Mouse (Mus musculus): Measurements from ENCODE around the gene Olfr684. TPM values are rescaled to one million over a fixed set of nuclear protein-coding genes. Genes with fewer than 3 reads are reported as not detected.
A peak's percentile ranks its signal among the peaks of the same experiment; 100 is the strongest.

Gene Olfr684
- not detected in 2 replicates for polyA plus RNA-seq (2015; fragmentation: Nextera tagmentation; extraction: Ambion mirVana)

DNA sequence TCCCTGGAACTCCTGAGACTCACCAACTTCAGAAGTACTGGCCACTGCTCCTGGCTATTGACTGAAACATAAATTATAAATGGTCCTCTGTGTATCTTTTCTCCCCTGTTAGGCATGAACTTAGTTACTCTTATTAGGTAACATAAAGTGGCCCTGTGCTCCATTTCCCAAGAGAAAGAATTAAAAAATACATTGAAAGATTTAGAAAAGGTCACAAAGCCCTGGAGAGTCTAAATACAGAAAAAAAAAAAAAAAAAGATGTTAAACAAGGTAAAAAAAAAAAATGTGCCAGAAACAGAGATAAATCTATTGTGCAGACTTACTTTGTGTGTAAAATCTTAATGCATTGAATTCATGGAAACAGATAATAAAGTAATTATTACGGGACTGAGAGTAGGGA, at the start of gene Olfr684:
TSS of gene Olfr684 (minus strand) at position 101 of the 400 bp plus-strand sequence.
- Histone ChIP-seq H3K9me3 (ENCODE audit: low read length) (no peaks in the 10 kb centered on the region), H3K4me1 (ENCODE audit: insufficient read depth, low read depth, low read length) (no peaks in the 10 kb centered on the region), H3K9ac (replicated peaks; ENCODE audit: low read depth) (no peak within 1 kb of the TSS), H3K27me3 (replicated peaks; ENCODE audit: insufficient read depth, low read length) (no peaks in the 10 kb centered on the region), H3K27ac (ENCODE audit: low read length) (no peak within 1 kb of the TSS), H3K36me3 (ENCODE audit: insufficient read depth, low read length) (no peaks in the 10 kb centered on the region), H3K4me2 (replicated peaks; ENCODE audit: low read depth, low read length) (no peak within 1 kb of the TSS), H3K4me3 (ENCODE audit: low read depth, low read length) (no peak within 1 kb of the TSS)
- 65% methylated on average over 1 of the region's 1 CpGs for WGBS
- DNase-seq (ENCODE audit: low spot score) (no peak), ATAC-seq (no peak)
- TF ChIP-seq CTCF (IDR thresholded peaks at IDR 0.05) = no peak
- TF ChIP-seq EP300 (IDR thresholded peaks at IDR 0.05) = no peak

DNA sequence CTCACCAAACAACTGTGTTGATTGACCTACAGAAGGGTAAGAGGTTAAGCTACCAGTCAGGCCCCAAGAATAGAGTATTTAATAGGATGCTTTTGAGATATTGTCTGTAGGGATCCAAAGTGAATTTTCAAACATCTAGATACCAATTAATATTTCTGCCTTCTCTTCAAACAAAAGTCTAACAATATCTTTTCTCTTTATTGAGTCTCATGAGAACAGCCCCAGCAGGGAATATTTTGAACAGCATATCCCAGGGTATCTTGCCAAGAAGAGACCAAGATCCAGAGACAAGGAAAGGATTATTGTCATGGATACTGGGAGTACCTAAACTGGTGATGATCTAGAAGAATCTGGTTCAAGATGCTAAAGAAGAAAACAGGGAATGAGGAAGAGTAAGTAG, 43.9 kb upstream of the Olfr684 start, which contains the start of gene Olfr686:
TSS of gene Olfr686 (minus strand) at position 101 of the 400 bp plus-strand sequence.
- Histone ChIP-seq H3K4me1 (ENCODE audit: insufficient read depth, low read depth, low read length) (no peaks in the 10 kb centered on the region), H3K27ac (ENCODE audit: low read length) (no peak within 1 kb of the TSS), H3K27me3 (replicated peaks; ENCODE audit: insufficient read depth, low read length) (no peaks in the 10 kb centered on the region), H3K9me3 (ENCODE audit: low read length) (no peaks in the 10 kb centered on the region), H3K4me3 (ENCODE audit: low read depth, low read length) (no peak within 1 kb of the TSS), H3K4me2 (replicated peaks; ENCODE audit: low read depth, low read length) (no peak within 1 kb of the TSS), H3K9ac (replicated peaks; ENCODE audit: low read depth) (no peak within 1 kb of the TSS), H3K36me3 (ENCODE audit: insufficient read depth, low read length) (no peaks in the 10 kb centered on the region)
- no peak for ATAC-seq
- TF ChIP-seq EP300 (IDR thresholded peaks at IDR 0.05) (no peak), CTCF (IDR thresholded peaks at IDR 0.05) (no peak)
- DNase-seq (ENCODE audit: low spot score) = no peak

DNA sequence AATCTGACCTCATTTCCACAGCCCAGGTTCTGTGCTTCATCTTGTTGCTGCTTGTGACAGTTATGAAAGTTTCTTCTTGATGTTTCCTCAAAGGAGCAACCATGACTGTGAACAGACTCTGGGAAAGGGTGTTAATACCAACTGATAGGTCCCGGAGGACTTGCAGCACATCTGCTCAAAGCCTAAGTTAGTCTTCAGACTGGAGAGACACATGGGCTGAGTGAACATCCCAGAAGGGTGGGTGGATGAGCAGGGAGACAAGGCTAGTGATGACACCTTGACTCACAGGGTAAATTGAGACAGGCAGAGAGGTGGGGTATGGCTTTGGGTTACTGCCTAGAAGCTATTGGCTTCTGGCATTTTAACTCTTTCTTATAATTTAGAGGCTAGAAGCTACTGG, 22.5 kb upstream of the Olfr684 start, which contains the start of gene Olfr685:
TSS of gene Olfr685 (minus strand) at position 101 of the 400 bp plus-strand sequence.
- no peak within 1 kb of the TSS for H3K4me3 ChIP-seq (ENCODE audit: low read depth, low read length)
- no peak for ATAC-seq
- no peaks in the 10 kb centered on the region for H3K27me3 ChIP-seq (replicated peaks; ENCODE audit: insufficient read depth, low read length)
- no peak within 1 kb of the TSS for H3K9ac ChIP-seq (replicated peaks; ENCODE audit: low read depth)
- no peak within 1 kb of the TSS for H3K27ac ChIP-seq (ENCODE audit: low read length)
- H3K4me2 ChIP-seq (replicated peaks; ENCODE audit: low read depth, low read length) = no peak within 1 kb of the TSS
- no peak for DNase-seq (ENCODE audit: low spot score)
- WGBS = 87% methylated on average over 1 of the region's 1 CpGs
- no peaks in the 10 kb centered on the region for H3K36me3 ChIP-seq (ENCODE audit: insufficient read depth, low read length)
- no peaks in the 10 kb centered on the region for H3K4me1 ChIP-seq (ENCODE audit: insufficient read depth, low read depth, low read length)
- no peaks in the 10 kb centered on the region for H3K9me3 ChIP-seq (ENCODE audit: low read length)
- TF ChIP-seq EP300 (IDR thresholded peaks at IDR 0.05) (no peak), CTCF (IDR thresholded peaks at IDR 0.05) (no peak)

DNA sequence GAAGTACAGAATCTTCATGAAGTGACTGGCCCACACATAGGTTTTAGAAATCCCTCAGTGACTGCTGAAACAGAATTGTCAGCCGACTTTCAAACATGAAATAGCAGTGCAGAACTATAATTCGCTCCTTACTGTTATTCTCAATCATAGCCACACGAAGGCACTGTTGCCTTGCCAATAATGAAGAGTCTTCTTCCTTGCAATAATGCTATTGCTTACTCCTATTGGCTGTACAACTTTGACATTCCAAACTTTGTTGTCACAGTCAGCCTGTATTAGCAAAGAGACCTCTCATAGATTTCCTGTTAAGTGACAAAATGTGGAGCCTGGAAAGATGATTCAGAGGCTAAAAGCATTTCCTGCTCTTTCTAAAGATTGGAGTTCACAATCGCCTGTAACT, 7.3 kb upstream of the Olfr684 start:
- H3K36me3 ChIP-seq (ENCODE audit: insufficient read depth, low read length) = no peaks in the 10 kb centered on the region
- H3K27me3 ChIP-seq (replicated peaks; ENCODE audit: insufficient read depth, low read length) = no peaks in the 10 kb centered on the region
- no peaks in the 10 kb centered on the region for H3K4me1 ChIP-seq (ENCODE audit: insufficient read depth, low read depth, low read length)
- ATAC-seq (no peak), DNase-seq (ENCODE audit: low spot score) (peak; percentile 54)
- peak; percentile 73 for TF ChIP-seq CTCF (IDR thresholded peaks at IDR 0.05)
- no peak for TF ChIP-seq EP300 (IDR thresholded peaks at IDR 0.05)
- H3K9me3 ChIP-seq (ENCODE audit: low read length) = no peaks in the 10 kb centered on the region
- 35% methylated on average over 4 of the region's 4 CpGs for WGBS
- no peak overlapping the region for H3K4me3 ChIP-seq (ENCODE audit: low read depth, low read length)
- no peak overlapping the region for H3K9ac ChIP-seq (replicated peaks; ENCODE audit: low read depth)
- no peak overlapping the region for H3K4me2 ChIP-seq (replicated peaks; ENCODE audit: low read depth, low read length)
- no peak overlapping the region for H3K27ac ChIP-seq (ENCODE audit: low read length)

GRCm38 (mm10) chr7:105146912-105147311, 16.5 kb downstream of the Olfr684 start, which contains the start of gene Olfr683:
Gene Olfr683 (minus strand): TSS chr7:105147012.
- no peak for ATAC-seq
- no peak within 1 kb of the TSS for H3K27ac ChIP-seq (ENCODE audit: low read length)
- H3K4me2 ChIP-seq (replicated peaks; ENCODE audit: low read depth, low read length) = no peak within 1 kb of the TSS
- DNase-seq (ENCODE audit: low spot score) = no peak
- 44% methylated on average over 1 of the region's 1 CpGs for WGBS
- TF ChIP-seq EP300 (IDR thresholded peaks at IDR 0.05) = no peak
- no peak for TF ChIP-seq CTCF (IDR thresholded peaks at IDR 0.05)
- H3K4me3 ChIP-seq (ENCODE audit: low read depth, low read length) = no peak within 1 kb of the TSS
- H3K4me1 ChIP-seq (ENCODE audit: insufficient read depth, low read depth, low read length) = no peaks in the 10 kb centered on the region
- H3K27me3 ChIP-seq (replicated peaks; ENCODE audit: insufficient read depth, low read length) = no peaks in the 10 kb centered on the region
- H3K36me3 ChIP-seq (ENCODE audit: insufficient read depth, low read length) = no peaks in the 10 kb centered on the region
- H3K9me3 ChIP-seq (ENCODE audit: low read length) = no peaks in the 10 kb centered on the region
- H3K9ac ChIP-seq (replicated peaks; ENCODE audit: low read depth) = no peak within 1 kb of the TSS

- Histone ChIP-seq H3K4me1 (ENCODE audit: insufficient read depth, low read depth, low read length) (no peaks in the 10 kb centered on the region), H3K9ac (replicated peaks; ENCODE audit: low read depth) (no peak overlapping the region), H3K9me3 (ENCODE audit: low read length) (no peaks in the 10 kb centered on the region), H3K4me2 (replicated peaks; ENCODE audit: low read depth, low read length) (no peak overlapping the region), H3K27ac (ENCODE audit: low read length) (no peak overlapping the region), H3K4me3 (ENCODE audit: low read depth, low read length) (no peak overlapping the region), H3K36me3 (ENCODE audit: insufficient read depth, low read length) (no peaks in the 10 kb centered on the region), H3K27me3 (replicated peaks; ENCODE audit: insufficient read depth, low read length) (no peaks in the 10 kb centered on the region)
- DNase-seq (ENCODE audit: low spot score) (no peak), ATAC-seq (no peak)
- TF ChIP-seq EP300 (IDR thresholded peaks at IDR 0.05) = no peak
- TF ChIP-seq CTCF (IDR thresholded peaks at IDR 0.05) = no peak
- 36% methylated on average over 2 of the region's 2 CpGs for WGBS
Measured at GRCm38 (mm10) chr7:105141275-105141674, 22.2 kb downstream of the Olfr684 start.

DNA sequence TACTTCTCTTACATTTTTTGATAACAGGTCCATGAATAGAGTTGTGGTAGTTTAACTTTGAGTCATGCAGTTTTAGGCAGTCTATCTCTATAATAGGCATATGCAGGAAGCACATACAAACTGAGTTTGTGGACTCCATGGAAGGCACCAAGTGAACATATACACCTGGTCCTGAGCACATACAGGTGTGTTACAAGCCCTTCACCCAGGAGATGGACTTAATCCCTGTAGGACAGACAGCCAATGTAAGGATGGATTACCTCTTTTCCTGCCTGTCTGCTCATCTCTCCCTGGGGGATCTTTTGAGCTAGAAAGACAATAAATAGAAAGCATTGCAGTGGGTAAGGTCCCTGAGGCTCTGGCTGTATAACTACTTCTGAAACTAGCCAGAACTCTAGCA, 46.9 kb downstream of the Olfr684 start, which contains the start of gene Olfr681:
TSS of gene Olfr681 (plus strand) at position 301 of the 400 bp plus-strand sequence.
- ATAC-seq = no peak
- TF ChIP-seq EP300 (IDR thresholded peaks at IDR 0.05) (no peak), CTCF (IDR thresholded peaks at IDR 0.05) (no peak)
- Histone ChIP-seq H3K27me3 (replicated peaks; ENCODE audit: insufficient read depth, low read length) (no peaks in the 10 kb centered on the region), H3K4me2 (replicated peaks; ENCODE audit: low read depth, low read length) (no peak within 1 kb of the TSS), H3K27ac (ENCODE audit: low read length) (no peak within 1 kb of the TSS), H3K9me3 (ENCODE audit: low read length) (no peaks in the 10 kb centered on the region), H3K4me1 (ENCODE audit: insufficient read depth, low read depth, low read length) (no peaks in the 10 kb centered on the region), H3K36me3 (ENCODE audit: insufficient read depth, low read length) (no peaks in the 10 kb centered on the region), H3K4me3 (ENCODE audit: low read depth, low read length) (no peak within 1 kb of the TSS), H3K9ac (replicated peaks; ENCODE audit: low read depth) (no peak within 1 kb of the TSS)
- no peak for DNase-seq (ENCODE audit: low spot score)

Other genes starting within 250 kb of the Olfr684 start
- not detected in 2 replicates for gene Olfr667, start 242.2 kb downstream of the Olfr684 start, polyA plus RNA-seq (2015; fragmentation: Nextera tagmentation; extraction: Ambion mirVana)
- not detected in 2 replicates for gene Olfr668, start 235.6 kb downstream of the Olfr684 start, polyA plus RNA-seq (2015; fragmentation: Nextera tagmentation; extraction: Ambion mirVana)
- not detected in 2 replicates for gene Olfr669, start 229.4 kb downstream of the Olfr684 start, polyA plus RNA-seq (2015; fragmentation: Nextera tagmentation; extraction: Ambion mirVana)
- not detected in 2 replicates for gene Olfr670, start 201.0 kb downstream of the Olfr684 start, polyA plus RNA-seq (2015; fragmentation: Nextera tagmentation; extraction: Ambion mirVana)
- gene Olfr671, start 184.5 kb downstream of the Olfr684 start, polyA plus RNA-seq (2015; fragmentation: Nextera tagmentation; extraction: Ambion mirVana) = not detected in 2 replicates
- not detected in 2 replicates for gene Olfr672, start 161.6 kb downstream of the Olfr684 start, polyA plus RNA-seq (2015; fragmentation: Nextera tagmentation; extraction: Ambion mirVana)
- gene Olfr675, start 135.2 kb downstream of the Olfr684 start, polyA plus RNA-seq (2015; fragmentation: Nextera tagmentation; extraction: Ambion mirVana) = not detected in 2 replicates
- not detected in 2 replicates for gene Olfr676, start 131.0 kb downstream of the Olfr684 start, polyA plus RNA-seq (2015; fragmentation: Nextera tagmentation; extraction: Ambion mirVana)
- gene Olfr677, start 112.3 kb downstream of the Olfr684 start, polyA plus RNA-seq (2015; fragmentation: Nextera tagmentation; extraction: Ambion mirVana) = not detected in 2 replicates
- gene Olfr678, start 99.2 kb downstream of the Olfr684 start, polyA plus RNA-seq (2015; fragmentation: Nextera tagmentation; extraction: Ambion mirVana) = not detected in 2 replicates
- not detected in 2 replicates for gene Olfr679, start 82.4 kb downstream of the Olfr684 start, polyA plus RNA-seq (2015; fragmentation: Nextera tagmentation; extraction: Ambion mirVana)
- not detected in 2 replicates for gene Olfr680-ps1, start 70.8 kb downstream of the Olfr684 start, polyA plus RNA-seq (2015; fragmentation: Nextera tagmentation; extraction: Ambion mirVana)
- not detected in 2 replicates for gene Olfr681, start 46.8 kb downstream of the Olfr684 start, polyA plus RNA-seq (2015; fragmentation: Nextera tagmentation; extraction: Ambion mirVana)
- not detected in 2 replicates for gene Olfr683, start 16.6 kb downstream of the Olfr684 start, polyA plus RNA-seq (2015; fragmentation: Nextera tagmentation; extraction: Ambion mirVana)
- gene Olfr685, start 22.4 kb upstream of the Olfr684 start, polyA plus RNA-seq (2015; fragmentation: Nextera tagmentation; extraction: Ambion mirVana) = not detected in 2 replicates
- gene Olfr686, start 43.8 kb upstream of the Olfr684 start, polyA plus RNA-seq (2015; fragmentation: Nextera tagmentation; extraction: Ambion mirVana) = not detected in 2 replicates
- gene Olfr688, start 124.4 kb upstream of the Olfr684 start, polyA plus RNA-seq (2015; fragmentation: Nextera tagmentation; extraction: Ambion mirVana) = not detected in 2 replicates
- not detected in 2 replicates for gene Olfr689, start 147.5 kb upstream of the Olfr684 start, polyA plus RNA-seq (2015; fragmentation: Nextera tagmentation; extraction: Ambion mirVana)
- gene Olfr690, start 170.5 kb upstream of the Olfr684 start, polyA plus RNA-seq (2015; fragmentation: Nextera tagmentation; extraction: Ambion mirVana) = not detected in 2 replicates
- gene Olfr691, start 178.6 kb upstream of the Olfr684 start, polyA plus RNA-seq (2015; fragmentation: Nextera tagmentation; extraction: Ambion mirVana) = not detected in 2 replicates
- gene Olfr692, start 204.6 kb upstream of the Olfr684 start, polyA plus RNA-seq (2015; fragmentation: Nextera tagmentation; extraction: Ambion mirVana) = not detected in 2 replicates
- gene Gm5901, start 211.4 kb upstream of the Olfr684 start, polyA plus RNA-seq (2015; fragmentation: Nextera tagmentation; extraction: Ambion mirVana) = not detected in 2 replicates
- gene Fam160a2, start 236.4 kb upstream of the Olfr684 start, polyA plus RNA-seq (2015; fragmentation: Nextera tagmentation; extraction: Ambion mirVana) = 25.1 and 26.0 TPM in 2 replicates
- 0.11 TPM in 1 of 2 replicates, not detected in the other for gene Cnga4, start 240.9 kb upstream of the Olfr684 start, polyA plus RNA-seq (2015; fragmentation: Nextera tagmentation; extraction: Ambion mirVana)

Data from lung, postnatal 0 days (tissue).